ENCODE assay signal across 12 mouse cellular contexts in genomic region chr4:135895071-135895571, GRCm38 (mm10). TPM values are rescaled to one million over a fixed set of nuclear protein-coding genes. Genes with fewer than 3 reads are reported as not detected.
DNase-seq lines count a peak whose midpoint lies in the region; ATAC-seq and TF ChIP-seq lines count a peak whose summit lies in the region.
"Had no signal": no experiment of that assay in that cellular context is flagged by ENCODE, and none has a peak within 500 bp of the region (broad histone marks: within the 10 kb centered on the region; RNA-seq: fewer than 3 reads in every experiment).

Gene Cnr2 (plus strand): TSS chr4:135895394.

- DNase-seq in CD4-positive, CD25-positive, alpha-beta regulatory T cell, adult 2 months (ENCODE audit: low read depth, low spot score): peak; percentile 57
- DNase-seq in induced T-regulatory cell, adult 2 months (ENCODE audit: low read depth): peak; percentile 67
- no peak for DNase-seq in ovary, postnatal 14 days (ENCODE audit: low spot score)
- DNase-seq in layer of hippocampus, postnatal 10 days (ENCODE audit: low spot score in 2 of 2): no peak
- no peak for DNase-seq in c-Kit-positive CD71-positive TER-119-positive erythroid progenitor cells, embryonic 14.5 days (ENCODE audit: low spot score)
- DNase-seq: cerebellum, adult 8-10 months; right cerebral cortex, postnatal 14 days had no signal

- H3K27me3 ChIP-seq in heart, embryonic 13.5 days (replicated peaks): no peaks in the 10 kb centered on the region
- H3K27me3 ChIP-seq in heart, embryonic 11.5 days (ENCODE audit: control insufficient read depth, insufficient read depth, low read length): no peaks in the 10 kb centered on the region
- no peaks in the 10 kb centered on the region for H3K27me3 ChIP-seq in small intestine, adult 2 months (ENCODE audit: control insufficient read depth, insufficient read depth, low read length)
- H3K27me3 ChIP-seq: embryonic facial prominence, embryonic 15.5 days had no signal

- H3K36me3 ChIP-seq in heart, embryonic 13.5 days: no peaks in the 10 kb centered on the region
- H3K36me3 ChIP-seq in heart, embryonic 11.5 days (ENCODE audit: control insufficient read depth, insufficient read depth, low read length): no peaks in the 10 kb centered on the region
- H3K36me3 ChIP-seq in small intestine, adult 2 months (ENCODE audit: control insufficient read depth, insufficient read depth, low read length): no peaks in the 10 kb centered on the region
- H3K36me3 ChIP-seq: embryonic facial prominence, embryonic 15.5 days had no signal

- no peak for TF ChIP-seq POLR2A in small intestine, adult 2 months (IDR thresholded peaks at IDR 0.05; ENCODE audit: low read depth, low read length)

- 0 out of 2 replicates have a peak within 1 kb of the TSS, but pooled peaks have one; percentile 12 for H3K27ac ChIP-seq in heart, embryonic 13.5 days (replicated peaks)
- no peak within 1 kb of the TSS for H3K27ac ChIP-seq in heart, embryonic 11.5 days (ENCODE audit: low read depth, low read length)
- H3K27ac ChIP-seq in small intestine, adult 2 months (ENCODE audit: insufficient read depth, low read depth, low read length): no peak within 1 kb of the TSS
- H3K27ac ChIP-seq: embryonic facial prominence, embryonic 15.5 days had no signal

- no peak within 1 kb of the TSS for H3K4me2 ChIP-seq in heart, embryonic 13.5 days
- H3K4me2 ChIP-seq in heart, embryonic 11.5 days: no peak within 1 kb of the TSS
- H3K4me2 ChIP-seq: embryonic facial prominence, embryonic 15.5 days had no signal

- H3K9me3 ChIP-seq in heart, embryonic 13.5 days: no peaks in the 10 kb centered on the region
- no peaks in the 10 kb centered on the region for H3K9me3 ChIP-seq in heart, embryonic 11.5 days (replicated peaks; ENCODE audit: control insufficient read depth, low read length)
- H3K9me3 ChIP-seq: embryonic facial prominence, embryonic 15.5 days had no signal

- ATAC-seq in heart, embryonic 13.5 days (ENCODE audit: extremely low read depth, insufficient number of reproducible peaks, low FRiP score, low TSS enrichment): no peak
- no peak for ATAC-seq in heart, embryonic 11.5 days (replicated peaks; ENCODE audit: insufficient number of reproducible peaks, low FRiP score, low TSS enrichment)

- H3K9ac ChIP-seq in heart, embryonic 13.5 days: no peak within 1 kb of the TSS
- no peak within 1 kb of the TSS for H3K9ac ChIP-seq in heart, embryonic 11.5 days (ENCODE audit: low read depth, low read length)
- H3K9ac ChIP-seq: embryonic facial prominence, embryonic 15.5 days had no signal

- no peak within 1 kb of the TSS for H3K4me3 ChIP-seq in heart, embryonic 13.5 days
- no peak within 1 kb of the TSS for H3K4me3 ChIP-seq in heart, embryonic 11.5 days (ENCODE audit: low read depth, low read length)
- H3K4me3 ChIP-seq in small intestine, adult 2 months (ENCODE audit: low read depth, low read length): peak within 1 kb of the TSS; percentile 42
- H3K4me3 ChIP-seq: embryonic facial prominence, embryonic 15.5 days had no signal

- peaks cover 19% of the 10 kb centered on the region for H3K4me1 ChIP-seq in heart, embryonic 13.5 days
- H3K4me1 ChIP-seq in heart, embryonic 11.5 days (ENCODE audit: control insufficient read depth, insufficient read depth, low read length): peaks cover 12% of the 10 kb centered on the region
- peaks cover 3% of the 10 kb centered on the region; the same call in 1 of the 2 replicates for H3K4me1 ChIP-seq in small intestine, adult 2 months (ENCODE audit: control insufficient read depth, insufficient read depth, insufficient read length, low read length)
- H3K4me1 ChIP-seq: embryonic facial prominence, embryonic 15.5 days had no signal

- 26% methylated on average over 8 of the region's 8 CpGs for WGBS in heart, embryonic 13.5 days
- WGBS in heart, embryonic 11.5 days (ENCODE audit: insufficient replicate concordance): 32% methylated on average over 8 of the region's 8 CpGs
- WGBS in small intestine, adult 2 months: 68% methylated on average over 8 of the region's 8 CpGs

- no peak for TF ChIP-seq CTCF in small intestine, adult 2 months (IDR thresholded peaks at IDR 0.05; ENCODE audit: extremely low read depth, insufficient read length, insufficient replicate concordance, low read depth, low read length)

RNA-seq across cellular contexts. Expression of gene Cnr2, which starts in this region (rescaled TPM):
- 0.29 and 0.36 TPM in 2 replicates for polyA plus RNA-seq in heart, embryonic 13.5 days (2015; fragmentation: Nextera tagmentation; extraction: Ambion mirVana)
- 0.25 and 0.73 TPM in 2 replicates for polyA plus RNA-seq in heart, embryonic 11.5 days (2014; fragmentation: Nextera tagmentation; extraction: Ambion mirVana)
- polyA plus RNA-seq in small intestine, adult 2 months (2012; rRNA removed): 1.0 and 1.1 TPM in 2 replicates
- under 1 TPM; 0.18 to 0.22 TPM for total RNA-seq in layer of hippocampus, postnatal 10 days (2021)
- polyA plus RNA-seq: C2C12 had no signal

Comparison
In these comparisons a context has a peak if more than half of its experiments do, and no peak if none do; other contexts are left out.
1. DNase-seq: peak in CD4-positive, CD25-positive, alpha-beta regulatory T cell, adult 2 months (single experiment) and induced T-regulatory cell, adult 2 months (single experiment); none in ovary, postnatal 14 days (single experiment), layer of hippocampus, postnatal 10 days (0 of 2) and c-Kit-positive CD71-positive TER-119-positive erythroid progenitor cells, embryonic 14.5 days (single experiment).